Mouse (Mus musculus): Measurements from ENCODE around the gene Olfr911-ps1. TPM values are rescaled to one million over a fixed set of nuclear protein-coding genes. Genes with fewer than 3 reads are reported as not detected.

The Olfr911-ps1 gene
- polyA plus RNA-seq (2016; fragmentation: Nextera tagmentation; extraction: Ambion mirVana): not detected in 2 replicates

GRCm38 (mm10) chr9:38521280-38521679 lies at the start of gene Olfr911-ps1:
Gene Olfr911-ps1, plus strand, starts transcription at chr9:38521580.
- H3K36me3 ChIP-seq: no peaks in the 10 kb centered on the region
- no peaks in the 10 kb centered on the region for H3K9me3 ChIP-seq (replicated peaks)
- H3K4me1 ChIP-seq: no peaks in the 10 kb centered on the region
- H3K27ac ChIP-seq (replicated peaks): no peak within 1 kb of the TSS
- DNase-seq (ENCODE audit: low spot score): no peak
- no peak within 1 kb of the TSS for H3K4me3 ChIP-seq
- H3K27me3 ChIP-seq (ENCODE audit: low read depth, poor library complexity, severe bottlenecking): no peaks in the 10 kb centered on the region
- 74% methylated on average over 1 of the region's 1 CpGs for WGBS

- H3K27me3 ChIP-seq (ENCODE audit: low read depth, poor library complexity, severe bottlenecking): no peaks in the 10 kb centered on the region
- H3K27ac ChIP-seq (replicated peaks): no peak within 1 kb of the TSS
- no peaks in the 10 kb centered on the region for H3K4me1 ChIP-seq
- H3K36me3 ChIP-seq: no peaks in the 10 kb centered on the region
- WGBS: 90% methylated on average over 3 of the region's 3 CpGs
- DNase-seq (ENCODE audit: low spot score): no peak
- no peak within 1 kb of the TSS for H3K4me3 ChIP-seq
- H3K9me3 ChIP-seq (replicated peaks): no peaks in the 10 kb centered on the region
Observed at GRCm38 (mm10) chr9:38486785-38487184, 34.6 kb upstream of the Olfr911-ps1 start, which contains the start of gene Olfr906. Gene Olfr906, plus strand, starts transcription at chr9:38487085.

- 83% methylated on average over 2 of the region's 2 CpGs for WGBS
- no peaks in the 10 kb centered on the region for H3K36me3 ChIP-seq
- H3K27ac ChIP-seq (replicated peaks): no peak within 1 kb of the TSS
- no peaks in the 10 kb centered on the region for H3K27me3 ChIP-seq (ENCODE audit: low read depth, poor library complexity, severe bottlenecking)
- no peak within 1 kb of the TSS for H3K4me3 ChIP-seq
- no peaks in the 10 kb centered on the region for H3K4me1 ChIP-seq
- no peak for DNase-seq (ENCODE audit: low spot score)
- H3K9me3 ChIP-seq (replicated peaks): no peaks in the 10 kb centered on the region
Observed at GRCm38 (mm10) chr9:38495501-38495900, 25.9 kb upstream of the Olfr911-ps1 start, which contains the start of gene Olfr907. Gene Olfr907, plus strand, starts transcription at chr9:38495801.

GRCm38 (mm10) chr9:38512353-38512752 lies 9.0 kb upstream of the Olfr911-ps1 start:
- no peak overlapping the region for H3K4me3 ChIP-seq
- 79% methylated on average over 2 of the region's 2 CpGs for WGBS
- no peak for DNase-seq (ENCODE audit: low spot score)
- H3K36me3 ChIP-seq: no peaks in the 10 kb centered on the region
- no peaks in the 10 kb centered on the region for H3K9me3 ChIP-seq (replicated peaks)
- H3K27ac ChIP-seq (replicated peaks): no peak overlapping the region
- no peaks in the 10 kb centered on the region for H3K27me3 ChIP-seq (ENCODE audit: low read depth, poor library complexity, severe bottlenecking)
- no peaks in the 10 kb centered on the region for H3K4me1 ChIP-seq

- H3K9me3 ChIP-seq (replicated peaks): no peaks in the 10 kb centered on the region
- H3K4me1 ChIP-seq: no peaks in the 10 kb centered on the region
- H3K4me3 ChIP-seq: no peak within 1 kb of the TSS
- no peaks in the 10 kb centered on the region for H3K36me3 ChIP-seq
- H3K27me3 ChIP-seq (ENCODE audit: low read depth, poor library complexity, severe bottlenecking): no peaks in the 10 kb centered on the region
- H3K27ac ChIP-seq (replicated peaks): no peak within 1 kb of the TSS
- WGBS: 92% methylated on average over 2 of the region's 2 CpGs
- no peak for DNase-seq (ENCODE audit: low spot score)
Observed at GRCm38 (mm10) chr9:38537549-38537948, 16.2 kb downstream of the Olfr911-ps1 start, which contains the start of gene Olfr910. Gene Olfr910, plus strand, starts transcription at chr9:38537849.

Other genes starting within 250 kb of the Olfr911-ps1 start
- gene Olfr896-ps1, start 230.5 kb upstream of the Olfr911-ps1 start, polyA plus RNA-seq (2016; fragmentation: Nextera tagmentation; extraction: Ambion mirVana): not detected in 2 replicates
- gene Olfr25, start 192.5 kb upstream of the Olfr911-ps1 start, polyA plus RNA-seq (2016; fragmentation: Nextera tagmentation; extraction: Ambion mirVana): not detected in 2 replicates
- gene Olfr898, start 173.2 kb upstream of the Olfr911-ps1 start, polyA plus RNA-seq (2016; fragmentation: Nextera tagmentation; extraction: Ambion mirVana): not detected in 2 replicates
- not detected in 2 replicates for gene Olfr250, start 154.7 kb upstream of the Olfr911-ps1 start, polyA plus RNA-seq (2016; fragmentation: Nextera tagmentation; extraction: Ambion mirVana)
- gene Olfr251, start 144.5 kb upstream of the Olfr911-ps1 start, polyA plus RNA-seq (2016; fragmentation: Nextera tagmentation; extraction: Ambion mirVana): not detected in 2 replicates
- not detected in 2 replicates for gene Olfr147, start 119.9 kb upstream of the Olfr911-ps1 start, polyA plus RNA-seq (2016; fragmentation: Nextera tagmentation; extraction: Ambion mirVana)
- not detected in 2 replicates for gene Olfr901, start 92.1 kb upstream of the Olfr911-ps1 start, polyA plus RNA-seq (2016; fragmentation: Nextera tagmentation; extraction: Ambion mirVana)
- gene Olfr902, start 73.9 kb upstream of the Olfr911-ps1 start, polyA plus RNA-seq (2016; fragmentation: Nextera tagmentation; extraction: Ambion mirVana): not detected in 2 replicates
- not detected in 2 replicates for gene Olfr904, start 58.4 kb upstream of the Olfr911-ps1 start, polyA plus RNA-seq (2016; fragmentation: Nextera tagmentation; extraction: Ambion mirVana)
- not detected in 2 replicates for gene Olfr905, start 50.5 kb upstream of the Olfr911-ps1 start, polyA plus RNA-seq (2016; fragmentation: Nextera tagmentation; extraction: Ambion mirVana)
- not detected in 2 replicates for gene Olfr906, start 34.5 kb upstream of the Olfr911-ps1 start, polyA plus RNA-seq (2016; fragmentation: Nextera tagmentation; extraction: Ambion mirVana)
- not detected in 2 replicates for gene Olfr907, start 25.8 kb upstream of the Olfr911-ps1 start, polyA plus RNA-seq (2016; fragmentation: Nextera tagmentation; extraction: Ambion mirVana)
- not detected in 2 replicates for gene Olfr910, start 16.3 kb downstream of the Olfr911-ps1 start, polyA plus RNA-seq (2016; fragmentation: Nextera tagmentation; extraction: Ambion mirVana)
- not detected in 2 replicates for gene Olfr912, start 58.6 kb downstream of the Olfr911-ps1 start, polyA plus RNA-seq (2016; fragmentation: Nextera tagmentation; extraction: Ambion mirVana)
- not detected in 2 replicates for gene Olfr913, start 71.2 kb downstream of the Olfr911-ps1 start, polyA plus RNA-seq (2016; fragmentation: Nextera tagmentation; extraction: Ambion mirVana)
- not detected in 2 replicates for gene Olfr914, start 83.5 kb downstream of the Olfr911-ps1 start, polyA plus RNA-seq (2016; fragmentation: Nextera tagmentation; extraction: Ambion mirVana)
- gene Olfr916, start 138.3 kb downstream of the Olfr911-ps1 start, polyA plus RNA-seq (2016; fragmentation: Nextera tagmentation; extraction: Ambion mirVana): not detected in 2 replicates
- gene Olfr917, start 144.3 kb downstream of the Olfr911-ps1 start, polyA plus RNA-seq (2016; fragmentation: Nextera tagmentation; extraction: Ambion mirVana): not detected in 2 replicates
- not detected in 2 replicates for gene Olfr918, start 153.0 kb downstream of the Olfr911-ps1 start, polyA plus RNA-seq (2016; fragmentation: Nextera tagmentation; extraction: Ambion mirVana)
- gene Olfr919, start 182.1 kb downstream of the Olfr911-ps1 start, polyA plus RNA-seq (2016; fragmentation: Nextera tagmentation; extraction: Ambion mirVana): not detected in 2 replicates
- 6.0 and 7.2 TPM in 2 replicates for gene Vwa5a, start 196.7 kb downstream of the Olfr911-ps1 start, polyA plus RNA-seq (2016; fragmentation: Nextera tagmentation; extraction: Ambion mirVana)
- gene Olfr920, start 230.7 kb downstream of the Olfr911-ps1 start, polyA plus RNA-seq (2016; fragmentation: Nextera tagmentation; extraction: Ambion mirVana): 0.02 TPM in 1 of 2 replicates, not detected in the other

Data from midbrain, embryonic 10.5 days (tissue).